Mouse (Mus musculus) bone marrow, adult 2 months (tissue): ENCODE data around the gene Chp1. TPM values are rescaled to one million over a fixed set of nuclear protein-coding genes. Genes with fewer than 3 reads are reported as not detected.

Experiments used
- H3K27ac ChIP-seq: fragments of 200-500 bp; 2 replicates; pipeline ENCODE4 v1.5.1; 2012; ENCODE audit warnings: low read depth, mild to moderate bottlenecking, control low read depth, inconsistent platforms, low read length; ENCODE audit not compliant: control insufficient read depth, poor library complexity, insufficient read depth
- H3K4me1 ChIP-seq: fragments of 200-500 bp; 2 replicates; pipeline ENCODE4 v1.6.1; 2011; ENCODE audit warnings: low read length; ENCODE audit not compliant: control insufficient read depth, insufficient read depth
- H3K4me3 ChIP-seq: fragments of 200-500 bp; replicated peaks from 2 replicates; pipeline ENCODE3; 2011; ENCODE audit warnings: mild to moderate bottlenecking, low read depth, low read length, control low read depth; ENCODE audit not compliant: control insufficient read depth
- CTCF ChIP-seq: fragments of 200-500 bp; IDR thresholded peaks from 2 replicates; pipeline ENCODE4 v1.5.1; 2011; ENCODE audit warnings: low read length, control low read depth; ENCODE audit not compliant: control insufficient read depth, insufficient read depth
- POLR2A ChIP-seq: fragments of 200-500 bp; IDR thresholded peaks from 2 replicates; pipeline ENCODE4 v1.6.1; 2011; ENCODE audit warnings: low read depth, mild to moderate bottlenecking, control low read depth, low read length, borderline replicate concordance; ENCODE audit not compliant: control insufficient read depth
- WGBS: fragments of 180-500 bp; shearing (Covaris S2); methylation state at CpG from one replicate; pipeline ENCODE4 v1.1.7; 2018; 5-methylcytosine and 5-hydroxymethylcytosine counted together
- polyA plus RNA-seq: library from polyadenylated mRNA; stranded (reverse); fragments of >200 nt; gene quantifications from 2 replicates; pipeline ENCODE4 v1.2.4, GENCODE M21; 2011; ENCODE audit warnings: low replicate concordance; ENCODE audit not compliant: missing spikeins, insufficient read depth, insufficient read length

Gene Chp1
- polyA plus RNA-seq, 1 experiment, result 36.0 TPM

DNA sequence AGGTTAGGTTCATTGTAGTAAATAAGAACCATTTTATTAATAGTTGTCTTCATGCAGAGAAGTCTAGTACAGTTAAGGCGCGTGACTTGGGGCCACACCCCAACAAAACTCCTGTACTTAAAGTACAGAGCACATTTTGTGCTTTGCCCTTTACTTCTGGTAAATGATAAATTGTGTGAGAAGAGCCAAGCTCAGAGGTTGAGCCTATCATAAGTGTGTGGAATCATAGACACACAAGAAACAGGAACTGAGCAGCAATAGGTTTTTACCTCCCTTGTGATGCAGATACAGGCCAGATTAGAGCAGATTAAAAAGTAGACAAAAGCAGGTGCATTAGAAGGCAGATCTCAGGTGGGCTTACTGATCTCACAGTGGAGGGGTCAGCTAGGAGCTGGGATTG, 73.8 kb downstream of the Chp1 start:
- WGBS, result 86% methylated on average over 2 of the region's 2 CpGs
- Histone ChIP-seq H3K27ac (no peak overlapping the region), H3K4me3 (peak overlapping the region; percentile 37), H3K4me1 (no peaks in the 10 kb centered on the region)
- no peak for TF ChIP-seq POLR2A
- no peak for TF ChIP-seq CTCF

Other genes starting within 250 kb of the Chp1 start
- 0.25 TPM in 1 of 2 replicates, not detected in the other for gene Dll4, start 221.9 kb upstream of the Chp1 start, polyA plus RNA-seq
- gene Chac1, start 196.5 kb upstream of the Chp1 start, polyA plus RNA-seq, result 0.59 and 6.2 TPM in 2 replicates
- gene Ino80, start 70.0 kb upstream of the Chp1 start, polyA plus RNA-seq, result 7.9 and 9.9 TPM in 2 replicates
- 1.0 TPM in 1 of 2 replicates, not detected in the other for gene Exd1, start 70 bp upstream of the Chp1 start, polyA plus RNA-seq
- 62.0 and 65.0 TPM in 2 replicates for gene Nusap1, start 70.6 kb downstream of the Chp1 start, polyA plus RNA-seq
- 13.0 and 22.2 TPM in 2 replicates for gene Oip5, start 70.8 kb downstream of the Chp1 start, polyA plus RNA-seq
- gene Ndufaf1, start 115.1 kb downstream of the Chp1 start, polyA plus RNA-seq, result 5.3 and 7.8 TPM in 2 replicates
- gene Rtf1, start 127.4 kb downstream of the Chp1 start, polyA plus RNA-seq, result 14.6 and 18.3 TPM in 2 replicates
- gene Itpka, start 194.6 kb downstream of the Chp1 start, polyA plus RNA-seq, result not detected in 2 replicates
- 0.47 and 1.3 TPM in 2 replicates for gene Ltk, start 212.7 kb downstream of the Chp1 start, polyA plus RNA-seq
- gene Rpap1, start 239.8 kb downstream of the Chp1 start, polyA plus RNA-seq, result 5.9 and 12.6 TPM in 2 replicates